Mouse (Mus musculus): Measurements from ENCODE around the gene Ptgfrn. TPM values are rescaled to one million over a fixed set of nuclear protein-coding genes. Genes with fewer than 3 reads are reported as not detected.

Gene Ptgfrn
- polyA plus RNA-seq, 1 experiment from 2014 or later = 2.4 TPM

DNA sequence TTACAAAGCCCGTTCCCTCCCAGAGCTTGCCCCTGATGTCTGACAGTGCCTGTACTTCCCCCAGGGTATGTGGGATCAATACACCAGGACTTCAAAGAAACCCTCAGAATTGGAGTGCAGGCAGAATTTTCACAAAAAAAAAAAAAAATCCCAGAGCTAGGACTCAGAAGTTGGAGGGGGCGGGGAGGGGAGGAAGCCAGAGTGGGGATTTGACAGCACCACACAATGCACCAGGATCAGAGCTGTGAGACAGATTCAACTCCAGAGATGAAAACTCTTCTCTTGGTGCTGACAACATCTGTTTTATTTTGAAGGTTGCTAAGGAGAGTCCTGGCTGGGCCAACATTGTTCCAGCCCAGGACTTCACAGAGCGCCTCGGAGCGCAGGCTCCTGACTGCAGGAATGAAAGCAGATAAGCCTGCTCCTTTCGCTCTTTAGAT is 39.3 kb downstream of the Ptgfrn start:
- H3K4me2 ChIP-seq = no peak overlapping the region
- WGBS = 65% methylated on average over 6 of the region's 6 CpGs
- H3K27ac ChIP-seq (ENCODE audit: low read depth, low read length) = no peak overlapping the region
- ATAC-seq (replicated peaks; ENCODE audit: low FRiP score) = no peak
- no peak for DNase-seq (ENCODE audit: low spot score)
- no peaks in the 10 kb centered on the region for H3K36me3 ChIP-seq (ENCODE audit: control insufficient read depth, insufficient read depth, low read length)
- no peak overlapping the region for H3K4me3 ChIP-seq (ENCODE audit: low read depth, low read length)
- H3K4me1 ChIP-seq (replicated peaks; ENCODE audit: control insufficient read depth, insufficient read depth, low read length) = no peaks in the 10 kb centered on the region
- no peak overlapping the region for H3K9ac ChIP-seq (ENCODE audit: low read depth, low read length)
- H3K27me3 ChIP-seq (replicated peaks; ENCODE audit: control insufficient read depth, insufficient read depth, low read length) = no peaks in the 10 kb centered on the region
- H3K9me3 ChIP-seq (ENCODE audit: control insufficient read depth, low read length) = no peaks in the 10 kb centered on the region

GRCm38 (mm10) chr3:101070230-101070795 is 39.8 kb downstream of the Ptgfrn start:
- Histone ChIP-seq H3K4me1 (replicated peaks; ENCODE audit: control insufficient read depth, insufficient read depth, low read length) (no peaks in the 10 kb centered on the region), H3K27ac (ENCODE audit: low read depth, low read length) (no peak overlapping the region), H3K27me3 (replicated peaks; ENCODE audit: control insufficient read depth, insufficient read depth, low read length) (no peaks in the 10 kb centered on the region), H3K4me3 (ENCODE audit: low read depth, low read length) (no peak overlapping the region), H3K36me3 (ENCODE audit: control insufficient read depth, insufficient read depth, low read length) (no peaks in the 10 kb centered on the region), H3K9me3 (ENCODE audit: control insufficient read depth, low read length) (no peaks in the 10 kb centered on the region), H3K4me2 (no peak overlapping the region), H3K9ac (ENCODE audit: low read depth, low read length) (no peak overlapping the region)
- DNase-seq (ENCODE audit: low spot score) (no peak), ATAC-seq (replicated peaks; ENCODE audit: low FRiP score) (no peak)
- WGBS = 65% methylated on average over 10 of the region's 10 CpGs

DNA sequence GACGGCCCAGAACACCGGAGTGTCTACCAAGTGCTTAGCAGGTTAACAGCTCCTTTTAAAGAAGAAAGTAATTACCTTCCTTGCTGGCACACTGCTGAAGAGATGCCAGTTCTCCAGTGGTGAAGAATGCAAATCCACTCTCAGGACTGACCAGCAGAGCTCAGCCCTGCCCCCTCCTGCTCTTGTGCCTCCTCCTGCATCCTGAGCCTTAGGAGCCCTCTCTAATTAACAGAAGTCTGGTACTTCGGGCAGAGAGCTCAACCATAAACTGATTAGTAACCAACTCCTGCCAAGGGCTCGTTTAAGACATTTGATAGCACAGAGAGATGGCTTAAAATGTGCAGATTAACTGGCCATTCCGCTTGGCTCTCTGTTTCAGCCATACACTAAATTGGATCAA is 41.4 kb downstream of the Ptgfrn start:
- Histone ChIP-seq H3K36me3 (ENCODE audit: control insufficient read depth, insufficient read depth, low read length) (no peaks in the 10 kb centered on the region), H3K27ac (ENCODE audit: low read depth, low read length) (no peak overlapping the region), H3K4me3 (ENCODE audit: low read depth, low read length) (no peak overlapping the region), H3K9ac (ENCODE audit: low read depth, low read length) (no peak overlapping the region), H3K27me3 (replicated peaks; ENCODE audit: control insufficient read depth, insufficient read depth, low read length) (no peaks in the 10 kb centered on the region), H3K9me3 (ENCODE audit: control insufficient read depth, low read length) (no peaks in the 10 kb centered on the region), H3K4me2 (no peak overlapping the region), H3K4me1 (replicated peaks; ENCODE audit: control insufficient read depth, insufficient read depth, low read length) (no peaks in the 10 kb centered on the region)
- no peak for DNase-seq (ENCODE audit: low spot score)
- ATAC-seq (replicated peaks; ENCODE audit: low FRiP score) = no peak
- 55% methylated on average over 5 of the region's 5 CpGs for WGBS

DNA sequence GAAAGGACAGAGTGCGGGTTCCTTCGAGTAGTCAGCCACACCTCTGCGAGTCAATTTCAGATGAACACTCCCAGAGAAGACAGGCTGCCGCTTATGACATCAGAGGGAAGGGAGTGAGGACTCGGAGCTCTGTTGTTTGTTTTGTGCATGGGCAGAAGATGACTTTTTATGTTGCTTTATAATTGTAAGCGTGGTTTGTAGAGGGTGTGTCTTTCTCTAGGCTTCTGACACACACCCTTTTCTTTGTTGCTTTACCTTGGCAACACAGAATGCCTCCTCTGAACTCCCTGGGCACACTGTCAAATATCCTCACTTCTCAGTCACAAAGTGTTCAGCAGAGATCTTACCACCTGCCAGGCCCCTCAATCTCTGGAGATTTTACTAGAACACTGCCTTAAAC is 43.9 kb downstream of the Ptgfrn start:
- WGBS = 87% methylated on average over 6 of the region's 6 CpGs

DNA sequence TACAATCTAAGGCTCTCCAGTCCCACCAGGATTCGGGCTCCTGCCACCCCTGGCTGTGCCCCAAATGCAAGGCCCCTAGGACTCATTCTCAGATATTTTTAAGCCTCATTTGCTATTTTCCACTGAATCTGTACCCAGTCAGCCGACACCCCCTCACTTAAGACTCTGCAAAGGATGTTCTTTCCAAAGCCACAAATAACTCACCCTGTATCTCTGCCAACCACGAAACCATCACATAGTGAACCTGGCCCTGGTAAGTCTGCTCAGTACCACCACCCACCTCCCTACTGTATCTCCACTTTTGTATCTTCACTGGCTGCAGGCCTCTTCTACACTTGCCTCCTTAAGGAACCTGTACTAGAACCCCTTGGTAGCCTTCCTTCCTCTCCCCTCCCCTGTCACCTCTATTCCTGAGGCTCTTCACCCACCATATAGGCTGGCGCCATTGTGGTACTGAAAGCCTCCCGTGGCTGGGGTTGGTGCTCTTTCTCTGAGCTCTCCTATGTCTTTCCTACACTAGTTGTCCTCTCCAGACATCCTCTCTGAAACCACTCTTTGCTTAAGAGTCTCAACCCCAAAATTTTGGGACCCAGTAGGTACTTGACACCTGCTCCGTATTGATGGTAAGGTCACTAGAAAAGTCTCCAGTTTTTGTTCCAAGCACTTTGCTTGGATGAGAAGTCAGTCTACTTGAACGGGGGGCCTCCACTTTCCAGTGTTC is 48.1 kb downstream of the Ptgfrn start:
- no peaks in the 10 kb centered on the region for H3K4me1 ChIP-seq (replicated peaks; ENCODE audit: control insufficient read depth, insufficient read depth, low read length)
- no peaks in the 10 kb centered on the region for H3K9me3 ChIP-seq (ENCODE audit: control insufficient read depth, low read length)
- no peak overlapping the region for H3K4me2 ChIP-seq
- ATAC-seq (replicated peaks; ENCODE audit: low FRiP score) = no peak
- no peak overlapping the region for H3K27ac ChIP-seq (ENCODE audit: low read depth, low read length)
- 81% methylated on average over 7 of the region's 7 CpGs for WGBS
- H3K9ac ChIP-seq (ENCODE audit: low read depth, low read length) = no peak overlapping the region
- no peak overlapping the region for H3K4me3 ChIP-seq (ENCODE audit: low read depth, low read length)
- H3K36me3 ChIP-seq (ENCODE audit: control insufficient read depth, insufficient read depth, low read length) = no peaks in the 10 kb centered on the region
- no peak for DNase-seq (ENCODE audit: low spot score)
- no peaks in the 10 kb centered on the region for H3K27me3 ChIP-seq (replicated peaks; ENCODE audit: control insufficient read depth, insufficient read depth, low read length)

More for the DNA sequence above, 43.9 kb downstream of the Ptgfrn start:
- DNase-seq (ENCODE audit: low spot score) (no peak), ATAC-seq (replicated peaks; ENCODE audit: low FRiP score) (no peak)
- Histone ChIP-seq H3K9me3 (ENCODE audit: control insufficient read depth, low read length) (no peaks in the 10 kb centered on the region), H3K9ac (ENCODE audit: low read depth, low read length) (no peak overlapping the region), H3K27ac (ENCODE audit: low read depth, low read length) (no peak overlapping the region), H3K36me3 (ENCODE audit: control insufficient read depth, insufficient read depth, low read length) (no peaks in the 10 kb centered on the region), H3K4me2 (no peak overlapping the region), H3K4me3 (ENCODE audit: low read depth, low read length) (no peak overlapping the region), H3K27me3 (replicated peaks; ENCODE audit: control insufficient read depth, insufficient read depth, low read length) (no peaks in the 10 kb centered on the region), H3K4me1 (replicated peaks; ENCODE audit: control insufficient read depth, insufficient read depth, low read length) (no peaks in the 10 kb centered on the region)

GRCm38 (mm10) chr3:101059214-101059613 is 50.9 kb downstream of the Ptgfrn start:
- no peak overlapping the region for H3K27ac ChIP-seq (ENCODE audit: low read depth, low read length)
- no peaks in the 10 kb centered on the region for H3K9me3 ChIP-seq (ENCODE audit: control insufficient read depth, low read length)
- DNase-seq (ENCODE audit: low spot score) = no peak
- H3K4me2 ChIP-seq = no peak overlapping the region
- no peak overlapping the region for H3K9ac ChIP-seq (ENCODE audit: low read depth, low read length)
- no peaks in the 10 kb centered on the region for H3K4me1 ChIP-seq (replicated peaks; ENCODE audit: control insufficient read depth, insufficient read depth, low read length)
- 53% methylated on average over 4 of the region's 4 CpGs for WGBS
- no peak overlapping the region for H3K4me3 ChIP-seq (ENCODE audit: low read depth, low read length)
- H3K36me3 ChIP-seq (ENCODE audit: control insufficient read depth, insufficient read depth, low read length) = no peaks in the 10 kb centered on the region
- no peaks in the 10 kb centered on the region for H3K27me3 ChIP-seq (replicated peaks; ENCODE audit: control insufficient read depth, insufficient read depth, low read length)
- no peak for ATAC-seq (replicated peaks; ENCODE audit: low FRiP score)

GRCm38 (mm10) chr3:101058203-101058602 is 51.9 kb downstream of the Ptgfrn start:
- Histone ChIP-seq H3K4me2 (no peak overlapping the region), H3K36me3 (ENCODE audit: control insufficient read depth, insufficient read depth, low read length) (no peaks in the 10 kb centered on the region), H3K27me3 (replicated peaks; ENCODE audit: control insufficient read depth, insufficient read depth, low read length) (no peaks in the 10 kb centered on the region), H3K4me3 (ENCODE audit: low read depth, low read length) (no peak overlapping the region), H3K9me3 (ENCODE audit: control insufficient read depth, low read length) (no peaks in the 10 kb centered on the region), H3K4me1 (replicated peaks; ENCODE audit: control insufficient read depth, insufficient read depth, low read length) (no peaks in the 10 kb centered on the region), H3K27ac (ENCODE audit: low read depth, low read length) (no peak overlapping the region), H3K9ac (ENCODE audit: low read depth, low read length) (no peak overlapping the region)
- no peak for ATAC-seq (replicated peaks; ENCODE audit: low FRiP score)
- WGBS = 70% methylated on average over 2 of the region's 2 CpGs
- no peak for DNase-seq (ENCODE audit: low spot score)

GRCm38 (mm10) chr3:101055216-101055615 is 54.9 kb downstream of the Ptgfrn start:
- Histone ChIP-seq H3K27me3 (replicated peaks; ENCODE audit: control insufficient read depth, insufficient read depth, low read length) (no peaks in the 10 kb centered on the region), H3K4me2 (no peak overlapping the region), H3K9ac (ENCODE audit: low read depth, low read length) (no peak overlapping the region), H3K36me3 (ENCODE audit: control insufficient read depth, insufficient read depth, low read length) (no peaks in the 10 kb centered on the region), H3K27ac (ENCODE audit: low read depth, low read length) (no peak overlapping the region), H3K4me3 (ENCODE audit: low read depth, low read length) (no peak overlapping the region), H3K9me3 (ENCODE audit: control insufficient read depth, low read length) (no peaks in the 10 kb centered on the region), H3K4me1 (replicated peaks; ENCODE audit: control insufficient read depth, insufficient read depth, low read length) (no peaks in the 10 kb centered on the region)
- DNase-seq (ENCODE audit: low spot score) = no peak
- 72% methylated on average over 8 of the region's 8 CpGs for WGBS
- ATAC-seq (replicated peaks; ENCODE audit: low FRiP score) = no peak

DNA sequence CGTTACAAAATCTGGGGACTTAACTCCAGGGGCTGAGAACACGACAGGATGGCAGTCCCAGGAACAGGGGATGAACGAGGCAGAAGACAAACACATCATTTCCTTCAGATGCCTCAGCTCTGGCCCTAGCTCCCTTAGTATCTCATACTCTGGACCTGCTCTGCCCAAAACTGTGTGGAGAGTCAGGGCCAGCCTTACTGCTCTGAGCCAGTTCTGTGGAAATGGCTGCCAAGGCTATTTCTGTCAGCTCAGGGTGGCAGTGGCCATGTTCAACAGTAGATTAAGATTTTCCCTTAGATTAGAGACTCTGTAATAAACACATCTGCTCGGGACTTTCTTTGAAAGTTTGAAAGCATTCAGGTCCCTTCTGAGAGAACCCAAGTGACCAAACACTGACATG is 58.5 kb downstream of the Ptgfrn start:
- WGBS = 66% methylated on average over 4 of the region's 4 CpGs

More for the DNA sequence above, 58.5 kb downstream of the Ptgfrn start:
- DNase-seq (ENCODE audit: low spot score) (no peak), ATAC-seq (replicated peaks; ENCODE audit: low FRiP score) (no peak)
- Histone ChIP-seq H3K4me3 (ENCODE audit: low read depth, low read length) (no peak overlapping the region), H3K4me2 (no peak overlapping the region), H3K36me3 (ENCODE audit: control insufficient read depth, insufficient read depth, low read length) (no peaks in the 10 kb centered on the region), H3K27me3 (replicated peaks; ENCODE audit: control insufficient read depth, insufficient read depth, low read length) (no peaks in the 10 kb centered on the region), H3K4me1 (replicated peaks; ENCODE audit: control insufficient read depth, insufficient read depth, low read length) (no peaks in the 10 kb centered on the region), H3K9ac (ENCODE audit: low read depth, low read length) (no peak overlapping the region), H3K27ac (ENCODE audit: low read depth, low read length) (no peak overlapping the region), H3K9me3 (ENCODE audit: control insufficient read depth, low read length) (no peaks in the 10 kb centered on the region)
